Mouse (Mus musculus) MEL (cell line): ENCODE results near the gene Aco2. TPM values are rescaled to one million over a fixed set of nuclear protein-coding genes. Genes with fewer than 3 reads are reported as not detected.

ENCODE experiments used
- DNase-seq: peaks from one replicate; pipeline ENCODE4 v3.0.0; 2011; ENCODE audit warnings: low read depth, low spot score
- H3K27ac ChIP-seq: 2 replicates; pipeline ENCODE4 v1.5.1; 2012; ENCODE audit warnings: low read depth, mild to moderate bottlenecking, control low read depth, low read length, moderate library complexity; ENCODE audit not compliant: control insufficient read depth
- H3K27me3 ChIP-seq, 2 experiments: fragments of 150-350 bp in 1 of 2; sonication (generic) in 1 of 2; 2 replicates each; pipeline ENCODE4 v1.6.1; 2012; ENCODE audit warnings: low read length in 2 of 2, mild to moderate bottlenecking in 2 of 2, improper control_type of control experiment in 1 of 2, moderate library complexity in 1 of 2; ENCODE audit not compliant: insufficient read depth in 2 of 2, control insufficient read depth in 1 of 2
- H3K36me3 ChIP-seq, 2 experiments: 2 replicates each; pipeline ENCODE4 v1.6.1; 2012 to 2014; ENCODE audit warnings: low read length in 2 of 2, improper control_type of control experiment in 1 of 2, inconsistent platforms in 1 of 2, mild to moderate bottlenecking in 1 of 2; ENCODE audit not compliant: insufficient read depth in 2 of 2, control insufficient read depth in 1 of 2
- H3K4me1 ChIP-seq, 2 experiments: fragments of 150-350 bp in 1 of 2; sonication (generic) in 1 of 2; 2 replicates each; pipeline ENCODE4 v1.6.1; 2012; ENCODE audit warnings: low read length in 2 of 2, improper control_type of control experiment in 1 of 2, mild to moderate bottlenecking in 1 of 2; ENCODE audit not compliant: insufficient read depth in 2 of 2, control insufficient read depth in 1 of 2
- H3K4me3 ChIP-seq, 2 experiments: fragments of 150-350 bp in 1 of 2; sonication (generic) in 1 of 2; 2 replicates each; pipeline ENCODE4 v1.5.1; 2012; ENCODE audit warnings: low read depth in 2 of 2, low read length in 2 of 2, mild to moderate bottlenecking in 2 of 2, moderate library complexity in 2 of 2, control low read depth in 1 of 2, improper control_type of control experiment in 1 of 2; ENCODE audit not compliant: control insufficient read depth in 1 of 2, insufficient read depth in 1 of 2
- H3K79me2 ChIP-seq: 2 replicates; pipeline ENCODE4 v1.6.1; 2012; ENCODE audit warnings: mild to moderate bottlenecking, low read length, moderate library complexity; ENCODE audit not compliant: control insufficient read depth, poor library complexity, insufficient read depth
- H3K9ac ChIP-seq: 2 replicates; pipeline ENCODE4 v1.6.1; 2012; ENCODE audit warnings: low read depth, mild to moderate bottlenecking, control low read depth, low read length, moderate library complexity; ENCODE audit not compliant: control insufficient read depth, poor library complexity, severe bottlenecking
- H3K9me3 ChIP-seq: fragments of 150-350 bp; sonication (generic); replicated peaks from 2 replicates; pipeline ENCODE4 v1.6.1; 2012; ENCODE audit warnings: mild to moderate bottlenecking, low read length, improper control_type of control experiment, moderate library complexity; ENCODE audit not compliant: insufficient read depth
- CHD1 ChIP-seq: IDR thresholded peaks from 2 replicates; pipeline ENCODE4 v1.6.1; 2012; ENCODE audit warnings: low read depth, mild to moderate bottlenecking, inconsistent platforms, low read length, improper control_type of control experiment
- CHD2 ChIP-seq: IDR thresholded peaks from 2 replicates; pipeline ENCODE4 v1.6.1; 2011; ENCODE audit warnings: low read length, improper control_type of control experiment
- CTCF ChIP-seq, 3 experiments: IDR thresholded peaks in 2 of 3; conservative IDR thresholded peaks in 1 of 3; 2 replicates each; pipeline ENCODE4 v1.5.1; 2011 to 2012; ENCODE audit warnings: low read length in 3 of 3, low read depth in 2 of 3, mild to moderate bottlenecking in 2 of 3, improper control_type of control experiment in 1 of 3, inconsistent platforms in 1 of 3, mixed read lengths in 1 of 3, moderate library complexity in 1 of 3; ENCODE audit not compliant: control insufficient read depth in 1 of 3, insufficient read depth in 1 of 3, poor library complexity in 1 of 3, severe bottlenecking in 1 of 3
- E2F4 ChIP-seq: IDR thresholded peaks from 2 replicates; pipeline ENCODE4 v1.6.1; 2011; ENCODE audit warnings: low read depth, low read length, improper control_type of control experiment, borderline replicate concordance
- ELF1 ChIP-seq: IDR thresholded peaks from 2 replicates; pipeline ENCODE4 v1.6.1; 2014; ENCODE audit warnings: low read depth, mild to moderate bottlenecking, inconsistent platforms, low read length, improper control_type of control experiment, moderate library complexity
- EP300 ChIP-seq, 2 experiments: IDR thresholded peaks; 2 replicates each; pipeline ENCODE4 v1.6.1; 2011; ENCODE audit warnings: improper control_type of control experiment in 2 of 2, low read length in 2 of 2, low read depth in 1 of 2, mild to moderate bottlenecking in 1 of 2
- GATA1 ChIP-seq: IDR thresholded peaks from 2 replicates; pipeline ENCODE4 v1.6.1; 2011; ENCODE audit warnings: low read depth, low read length, improper control_type of control experiment
- HCFC1 ChIP-seq: IDR thresholded peaks from 2 replicates; pipeline ENCODE4 v1.6.1; 2012; ENCODE audit warnings: low read depth, mild to moderate bottlenecking, inconsistent platforms, low read length, improper control_type of control experiment, moderate library complexity
- JUND ChIP-seq: IDR thresholded peaks from 2 replicates; pipeline ENCODE4 v1.6.1; 2011; ENCODE audit warnings: low read depth, mild to moderate bottlenecking, improper control_type of control experiment, low read length
- KAT2A ChIP-seq: conservative IDR thresholded peaks from 2 replicates; pipeline ENCODE4 v1.6.1; 2012; ENCODE audit warnings: low read depth, low read length, improper control_type of control experiment, inconsistent platforms
- MAZ ChIP-seq: IDR thresholded peaks from 2 replicates; pipeline ENCODE4 v1.6.1; 2012; ENCODE audit warnings: low read depth, mild to moderate bottlenecking, inconsistent platforms, low read length, improper control_type of control experiment
- MEF2A ChIP-seq: IDR thresholded peaks from 2 replicates; pipeline ENCODE4 v1.6.1; 2014; ENCODE audit warnings: low read depth, mild to moderate bottlenecking, inconsistent platforms, low read length, improper control_type of control experiment; ENCODE audit not compliant: poor library complexity, insufficient replicate concordance, severe bottlenecking; ENCODE audit errors: extremely low read depth
- MXI1 ChIP-seq: IDR thresholded peaks from 2 replicates; pipeline ENCODE4 v1.6.1; 2011; ENCODE audit warnings: mild to moderate bottlenecking, low read depth, low read length, improper control_type of control experiment
- NELFE ChIP-seq: IDR thresholded peaks from 2 replicates; pipeline ENCODE4 v1.6.1; 2011; ENCODE audit warnings: low read depth, low read length, improper control_type of control experiment
- NRF1 ChIP-seq: IDR thresholded peaks from 2 replicates; pipeline ENCODE4 v1.6.1; 2014; ENCODE audit warnings: low read depth, mild to moderate bottlenecking, inconsistent platforms, low read length, improper control_type of control experiment, moderate library complexity; ENCODE audit not compliant: poor library complexity, insufficient read depth, severe bottlenecking
- POLR2A ChIP-seq, 2 experiments: IDR thresholded peaks; 2 replicates each; pipeline ENCODE4 v1.6.1; 2011 to 2012; ENCODE audit warnings: low read length in 2 of 2, mild to moderate bottlenecking in 2 of 2, control low read depth in 1 of 2, improper control_type of control experiment in 1 of 2, low read depth in 1 of 2, moderate library complexity in 1 of 2; ENCODE audit not compliant: control insufficient read depth in 1 of 2, insufficient read depth in 1 of 2, poor library complexity in 1 of 2
- POLR2AphosphoS2 ChIP-seq: IDR thresholded peaks from 2 replicates; pipeline ENCODE4 v1.6.1; 2011; ENCODE audit warnings: low read length, improper control_type of control experiment
- POLR2AphosphoS5 ChIP-seq: IDR thresholded peaks from 2 replicates; pipeline ENCODE4 v1.6.1; 2012; ENCODE audit warnings: low read depth, borderline replicate concordance, mild to moderate bottlenecking, inconsistent platforms, low read length, moderate library complexity, mixed read lengths
- RCOR1 ChIP-seq: IDR thresholded peaks from 2 replicates; pipeline ENCODE4 v1.6.1; 2012; ENCODE audit warnings: low read depth, mild to moderate bottlenecking, inconsistent platforms, low read length, improper control_type of control experiment
- SIN3A ChIP-seq: IDR thresholded peaks from 2 replicates; pipeline ENCODE4 v1.6.1; 2012; ENCODE audit warnings: low read length, improper control_type of control experiment, inconsistent platforms
- SMC3 ChIP-seq: IDR thresholded peaks from 2 replicates; pipeline ENCODE4 v1.6.1; 2011; ENCODE audit warnings: low read depth, low read length, improper control_type of control experiment
- TAL1 ChIP-seq: IDR thresholded peaks from 2 replicates; pipeline ENCODE4 v1.6.1; 2012; ENCODE audit warnings: mild to moderate bottlenecking, inconsistent platforms, low read length, moderate library complexity, mixed read lengths
- TBP ChIP-seq: IDR thresholded peaks from 2 replicates; pipeline ENCODE4 v1.8.0; 2011; ENCODE audit warnings: low read depth, low read length, improper control_type of control experiment
- UBTF ChIP-seq: IDR thresholded peaks from 2 replicates; pipeline ENCODE4 v1.6.1; 2012; ENCODE audit warnings: low read depth, mild to moderate bottlenecking, inconsistent platforms, low read length, improper control_type of control experiment, moderate library complexity, borderline replicate concordance; ENCODE audit not compliant: insufficient read depth
- USF1 ChIP-seq: IDR thresholded peaks from 2 replicates; pipeline ENCODE4 v1.6.1; 2014; ENCODE audit warnings: low read depth, mild to moderate bottlenecking, inconsistent platforms, low read length, improper control_type of control experiment, moderate library complexity
- ZKSCAN1 ChIP-seq: IDR thresholded peaks from 2 replicates; pipeline ENCODE4 v1.6.1; 2012; ENCODE audit warnings: low read depth, mild to moderate bottlenecking, inconsistent platforms, low read length, improper control_type of control experiment, moderate library complexity
- polyA plus RNA-seq, 2 experiments: library from polyadenylated mRNA; stranded (reverse) in 1 of 2; unstranded in 1 of 2; fragments of >175 nt in 1 of 2; fragments of >200 nt in 1 of 2; gene quantifications; 2 replicates each; pipeline versions ENCODE4 v1.2.1 to v1.2.4; 2012; ENCODE audit warnings: low replicate concordance in 2 of 2, low read depth in 1 of 2; ENCODE audit not compliant: insufficient read length in 2 of 2, insufficient read depth in 1 of 2, missing spikeins in 1 of 2
- total RNA-seq: library from RNA; depleted of rRNA; stranded (reverse); fragments of 300-350 nt; gene quantifications from 2 replicates; pipeline ENCODE4 v1.2.3, GENCODE M21; 2012

The Aco2 gene
- total and polyA plus RNA-seq, 3 experiments, result 248 to 1,242 (median 447) TPM

GRCm38 (mm10) chr15:81933986-81934385 lies 61.9 kb downstream of the Aco2 start:
- Histone ChIP-seq H3K27ac (no peak overlapping the region), H3K9ac (no peak overlapping the region), H3K4me1 (peaks cover 3 to 9% of the 10 kb centered on the region in 2 experiments; a peak in 1 of 4 replicates), H3K9me3 (no peaks in the 10 kb centered on the region), H3K4me3 (no peak overlapping the region), H3K36me3 (no peaks in the 10 kb centered on the region), H3K27me3 (no peaks in the 10 kb centered on the region), H3K79me2 (no peaks in the 10 kb centered on the region)
- DNase-seq, result no peak
- TF ChIP-seq USF1, result no peak
- TF ChIP-seq MAZ, result no peak
- no peak for TF ChIP-seq POLR2AphosphoS2
- no peak for TF ChIP-seq UBTF
- no peak for TF ChIP-seq JUND
- no peak for TF ChIP-seq SMC3
- TF ChIP-seq CHD1, result no peak
- TF ChIP-seq TAL1, result no peak
- TF ChIP-seq MEF2A, result no peak
- no peak for TF ChIP-seq RCOR1
- TF ChIP-seq HCFC1, result no peak
- TF ChIP-seq POLR2AphosphoS5, result no peak
- no peak for TF ChIP-seq SIN3A
- no peak for TF ChIP-seq GATA1
- no peak for TF ChIP-seq TBP
- no peak for TF ChIP-seq E2F4
- TF ChIP-seq POLR2A (IDR thresholded peaks at IDR 0.05; ENCODE audit: control insufficient read depth in 1 of 2, insufficient read depth in 1 of 2, low read depth in 1 of 2, low read length in 2 of 2, poor library complexity in 1 of 2), result no peak
- no peak for TF ChIP-seq NELFE

DNA sequence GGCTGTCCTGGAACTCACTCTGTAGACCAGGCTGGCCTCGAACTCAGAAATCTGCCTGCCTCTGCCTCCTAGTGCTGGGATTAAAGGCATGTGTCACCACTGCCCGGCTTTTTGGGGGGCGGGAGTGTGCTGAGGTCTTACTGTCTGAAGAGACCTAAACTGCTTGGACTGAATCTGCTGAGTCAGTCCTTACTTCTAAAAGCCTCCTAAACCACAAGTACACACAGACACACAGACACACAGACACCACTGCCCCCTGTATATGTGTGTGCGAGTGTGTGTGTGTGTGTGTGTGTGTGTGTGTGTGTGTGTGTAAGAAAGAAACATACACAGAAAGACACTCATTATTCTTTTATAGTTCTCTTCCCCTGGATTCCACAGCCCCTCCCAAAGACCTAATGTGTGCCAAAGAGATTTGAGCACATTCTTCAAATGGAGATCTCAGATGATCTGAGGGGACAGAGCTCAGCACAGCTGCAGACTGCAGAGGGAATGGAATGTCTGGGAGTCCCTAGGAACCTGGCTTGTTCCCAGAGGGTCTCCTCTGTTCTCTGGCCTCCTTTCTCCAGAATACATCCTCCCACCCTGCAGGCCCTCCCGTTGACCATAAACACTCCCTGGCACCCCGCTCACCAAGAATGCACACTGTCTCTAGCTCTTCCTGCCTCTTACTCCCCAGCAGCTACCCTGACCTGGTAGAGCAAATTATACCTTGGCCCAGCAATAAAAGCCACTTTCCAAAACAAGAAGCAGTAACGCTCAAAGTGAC lies 63.9 kb downstream of the Aco2 start:
- TF ChIP-seq POLR2A (IDR thresholded peaks at IDR 0.05; ENCODE audit: control insufficient read depth in 1 of 2, insufficient read depth in 1 of 2, low read depth in 1 of 2, low read length in 2 of 2, poor library complexity in 1 of 2) (no peak), KAT2A (no peak), ELF1 (no peak), TAL1 (no peak), CTCF (IDR thresholded peaks at IDR 0.05 in 2 of 3, conservative IDR thresholded peaks at IDR 0.05 in 1 of 3; ENCODE audit: control insufficient read depth in 1 of 3, insufficient read depth in 1 of 3, low read depth in 2 of 3, low read length in 3 of 3, poor library complexity in 1 of 3, severe bottlenecking in 1 of 3) (no peak), SIN3A (no peak), TBP (no peak), USF1 (no peak), POLR2AphosphoS2 (no peak), EP300 (IDR thresholded peaks at IDR 0.05; ENCODE audit: low read depth in 1 of 2, low read length in 2 of 2) (no peak), UBTF (no peak), MXI1 (no peak), NRF1 (no peak), JUND (no peak), CHD2 (no peak), MAZ (no peak), ZKSCAN1 (no peak), GATA1 (no peak)
- TF ChIP-seq, all 39 proteins: peak for 0
- Histone ChIP-seq H3K27ac (no peak overlapping the region), H3K36me3 (no peaks in the 10 kb centered on the region), H3K79me2 (no peaks in the 10 kb centered on the region), H3K4me3 (no peak overlapping the region), H3K4me1 (peaks cover 3 to 12% of the 10 kb centered on the region in 2 experiments; a peak in 1 of 4 replicates), H3K9ac (no peak overlapping the region), H3K9me3 (no peaks in the 10 kb centered on the region), H3K27me3 (no peaks in the 10 kb centered on the region)
- no peak for DNase-seq
